Mouse (Mus musculus) intestine, postnatal 0 days (tissue): ENCODE results near the gene Acap1. TPM values are rescaled to one million over a fixed set of nuclear protein-coding genes. Genes with fewer than 3 reads are reported as not detected.

Source experiments
- ATAC-seq: fragments of 200-750 bp; cut with Nextera tagmentation; 2 replicates; pipeline ENCODE4 v1.8.0; 2017; ENCODE audit warnings: mild to moderate bottlenecking, moderate TSS enrichment, moderate library complexity
- H3K27ac ChIP-seq: fragments of 300-500 bp; sonication (generic); 2 replicates; pipeline ENCODE4 v1.5.1; 2014; ENCODE audit warnings: mild to moderate bottlenecking, low read depth, low read length, moderate library complexity
- H3K27me3 ChIP-seq: fragments of 300-500 bp; sonication (generic); replicated peaks from 2 replicates; pipeline ENCODE4 v1.6.1; 2014; ENCODE audit warnings: low read length, mixed read lengths; ENCODE audit not compliant: control insufficient read depth, insufficient read depth
- H3K36me3 ChIP-seq: fragments of 300-500 bp; sonication (generic); 2 replicates; pipeline ENCODE4 v1.6.1; 2014; ENCODE audit warnings: mild to moderate bottlenecking, moderate library complexity; ENCODE audit not compliant: control insufficient read depth, insufficient read depth
- H3K4me1 ChIP-seq: fragments of 300-500 bp; sonication (generic); replicated peaks from 2 replicates; pipeline ENCODE4 v1.6.1; 2014; ENCODE audit warnings: antibody characterized with exemption, low read length, mixed read lengths; ENCODE audit not compliant: control insufficient read depth, insufficient read depth
- H3K4me2 ChIP-seq: fragments of 300-500 bp; sonication (generic); replicated peaks from 2 replicates; pipeline ENCODE4 v1.6.1; 2014; ENCODE audit warnings: low read depth, mild to moderate bottlenecking, moderate library complexity
- H3K4me3 ChIP-seq: fragments of 300-500 bp; sonication (generic); 2 replicates; pipeline ENCODE4 v1.5.1; 2014; ENCODE audit warnings: low read depth, low read length
- H3K9ac ChIP-seq: fragments of 300-500 bp; sonication (generic); 2 replicates; pipeline ENCODE4 v1.6.1; 2014; ENCODE audit warnings: mild to moderate bottlenecking, low read depth, low read length
- H3K9me3 ChIP-seq: fragments of 300-500 bp; sonication (generic); 2 replicates; pipeline ENCODE4 v1.6.1; 2016; ENCODE audit warnings: mixed run types; ENCODE audit not compliant: control insufficient read depth
- CTCF ChIP-seq: sonication (generic); IDR thresholded peaks from 2 replicates; pipeline ENCODE4 v1.5.1; 2016; ENCODE audit warnings: low read depth, mild to moderate bottlenecking, control low read depth, antibody characterized with exemption, moderate library complexity
- WGBS: fragments of 180-500 bp; shearing (Covaris S2); extraction: QIAGEN DNeasy Blood & Tissue Kit; methylation state at CpG from one replicate; pipeline ENCODE4 v1.1.7; 2014; 5-methylcytosine and 5-hydroxymethylcytosine counted together
- polyA plus RNA-seq: library from polyadenylated mRNA; unstranded; fragments of >200 nt; fragmentation: Nextera tagmentation; extraction: Ambion mirVana; gene quantifications from 2 replicates; pipeline ENCODE4 v1.2.1, GENCODE M21; 2015

Acap1 gene
- polyA plus RNA-seq, 1 experiment from 2014 or later, result 1.1 TPM

- peaks cover 80% of the 10 kb centered on the region for H3K36me3 ChIP-seq
- 0 out of 2 replicates have a peak overlapping the region, but pooled peaks have one; percentile 11 for H3K9ac ChIP-seq
- H3K9me3 ChIP-seq, result no peaks in the 10 kb centered on the region
- H3K27me3 ChIP-seq, result no peaks in the 10 kb centered on the region
- H3K4me1 ChIP-seq, result no peaks in the 10 kb centered on the region
- TF ChIP-seq CTCF, result no peak
- peak overlapping the region; percentile 45 for H3K4me2 ChIP-seq
- no peak overlapping the region for H3K4me3 ChIP-seq
- H3K27ac ChIP-seq, result peak overlapping the region; percentile 70
- ATAC-seq, result peak; percentile 17; the same call in 1 of the 2 replicates
- WGBS, result 78% methylated on average over 17 of the region's 17 CpGs
Observed at GRCm38 (mm10) chr11:69910781-69911560, 15.6 kb upstream of the Acap1 start.

- ATAC-seq, result no peak
- Histone ChIP-seq H3K27ac (no peak overlapping the region), H3K36me3 (peaks cover 82% of the 10 kb centered on the region)
Observed at GRCm38 (mm10) chr11:69910177-69910576, 14.8 kb upstream of the Acap1 start.

GRCm38 (mm10) chr11:69909174-69909573, 13.8 kb upstream of the Acap1 start:
- Histone ChIP-seq H3K9me3 (no peaks in the 10 kb centered on the region), H3K9ac (no peak overlapping the region), H3K36me3 (peaks cover 88% of the 10 kb centered on the region), H3K27ac (no peak overlapping the region), H3K4me2 (no peak overlapping the region), H3K4me1 (no peaks in the 10 kb centered on the region), H3K4me3 (no peak overlapping the region), H3K27me3 (no peaks in the 10 kb centered on the region)
- WGBS, result 95% methylated on average over 5 of the region's 5 CpGs
- ATAC-seq, result no peak
- TF ChIP-seq CTCF, result no peak

More at GRCm38 (mm10) chr11:69910177-69910576, 14.8 kb upstream of the Acap1 start:
- Histone ChIP-seq H3K4me3 (no peak overlapping the region), H3K4me2 (no peak overlapping the region), H3K9me3 (no peaks in the 10 kb centered on the region), H3K4me1 (no peaks in the 10 kb centered on the region), H3K9ac (no peak overlapping the region), H3K27me3 (no peaks in the 10 kb centered on the region)
- WGBS, result 89% methylated on average over 8 of the region's 8 CpGs
- no peak for TF ChIP-seq CTCF

GRCm38 (mm10) chr11:69908645-69909044, 13.3 kb upstream of the Acap1 start:
- Histone ChIP-seq H3K9ac (no peak overlapping the region), H3K36me3 (peaks cover 94% of the 10 kb centered on the region), H3K27me3 (no peaks in the 10 kb centered on the region), H3K27ac (no peak overlapping the region), H3K4me3 (no peak overlapping the region), H3K9me3 (no peaks in the 10 kb centered on the region), H3K4me2 (no peak overlapping the region), H3K4me1 (no peaks in the 10 kb centered on the region)
- 89% methylated on average over 11 of the region's 11 CpGs for WGBS
- TF ChIP-seq CTCF, result no peak
- no peak for ATAC-seq

DNA sequence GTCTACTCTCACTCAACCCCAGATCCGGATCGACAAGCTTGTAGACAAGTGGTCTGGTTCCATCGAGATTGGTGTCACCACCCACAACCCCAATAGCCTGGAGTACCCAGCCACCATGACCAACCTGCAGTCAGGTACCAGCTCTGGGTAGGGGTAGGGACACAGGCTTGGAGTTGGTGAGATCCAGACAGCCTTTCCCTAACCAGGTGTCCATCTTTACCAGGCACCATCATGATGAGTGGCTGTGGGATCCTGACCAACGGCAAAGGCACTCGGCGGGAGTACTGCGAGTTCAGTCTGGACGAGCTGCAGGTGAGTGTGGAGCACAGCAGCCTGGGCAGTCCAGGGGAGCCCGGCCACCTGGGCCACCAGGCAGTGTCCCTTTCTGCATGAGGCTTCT, 9.0 kb upstream of the Acap1 start:
- no peaks in the 10 kb centered on the region for H3K27me3 ChIP-seq
- TF ChIP-seq CTCF, result no peak
- peaks cover 54% of the 10 kb centered on the region for H3K36me3 ChIP-seq
- no peak for ATAC-seq
- 93% methylated on average over 9 of the region's 9 CpGs for WGBS
- no peak overlapping the region for H3K4me3 ChIP-seq
- no peaks in the 10 kb centered on the region for H3K4me1 ChIP-seq
- H3K4me2 ChIP-seq, result no peak overlapping the region
- H3K9me3 ChIP-seq, result no peaks in the 10 kb centered on the region
- H3K9ac ChIP-seq, result no peak overlapping the region
- no peak overlapping the region for H3K27ac ChIP-seq

GRCm38 (mm10) chr11:69902972-69903371, 7.6 kb upstream of the Acap1 start:
- Histone ChIP-seq H3K4me2 (peak overlapping the region; percentile 98), H3K27ac (no peak overlapping the region), H3K36me3 (peaks cover 41% of the 10 kb centered on the region)

More at GRCm38 (mm10) chr11:69902972-69903371, 7.6 kb upstream of the Acap1 start:
- 67% methylated on average over 13 of the region's 13 CpGs for WGBS
- H3K4me3 ChIP-seq, result no peak overlapping the region
- TF ChIP-seq CTCF, result no peak
- H3K4me1 ChIP-seq, result no peaks in the 10 kb centered on the region
- no peaks in the 10 kb centered on the region for H3K9me3 ChIP-seq
- no peak for ATAC-seq
- H3K9ac ChIP-seq, result no peak overlapping the region
- no peaks in the 10 kb centered on the region for H3K27me3 ChIP-seq
